Mouse (Mus musculus) CH12.LX (cell line): ENCODE data around the gene Olfr721-ps1. TPM values are rescaled to one million over a fixed set of nuclear protein-coding genes. Genes with fewer than 3 reads are reported as not detected.

ENCODE experiments used
- DNase-seq: peaks from one replicate; pipeline ENCODE4 v3.0.0-alpha.2; 2013; ENCODE audit errors: extremely low read depth
- H3K27ac ChIP-seq: 2 replicates; pipeline ENCODE4 v1.5.1; 2012; ENCODE audit warnings: low read depth, mild to moderate bottlenecking, control low read depth, moderate library complexity; ENCODE audit not compliant: insufficient read depth
- H3K27me3 ChIP-seq: replicated peaks from 2 replicates; pipeline ENCODE3; 2012; ENCODE audit warnings: inconsistent platforms
- H3K36me3 ChIP-seq, 2 experiments: replicated peaks in 1 of 2; 2 replicates each; pipeline versions ENCODE3 to v1.6.1; 2012; ENCODE audit warnings: inconsistent platforms in 1 of 2, low read length in 1 of 2, mild to moderate bottlenecking in 1 of 2, mixed read lengths in 1 of 2, moderate library complexity in 1 of 2; ENCODE audit not compliant: control insufficient read depth in 1 of 2, insufficient read depth in 1 of 2
- H3K4me1 ChIP-seq, 2 experiments: 2 replicates each; pipeline ENCODE4 v1.6.1; 2012; ENCODE audit warnings: inconsistent platforms in 1 of 2, moderate library complexity in 1 of 2; ENCODE audit not compliant: insufficient read depth in 2 of 2, control insufficient read depth in 1 of 2
- H3K4me2 ChIP-seq: 2 replicates; pipeline ENCODE4 v1.6.1; 2012; ENCODE audit warnings: low read depth, mild to moderate bottlenecking, control low read depth; ENCODE audit not compliant: poor library complexity, insufficient read depth, severe bottlenecking
- H3K4me3 ChIP-seq, 3 experiments: fragments of 150-350 bp in 1 of 3; sonication (generic) in 1 of 3; replicated peaks in 1 of 3; 2 replicates each; pipeline versions ENCODE3 to v1.5.1; 2011 to 2012; ENCODE audit warnings: low read depth in 2 of 3, low read length in 2 of 3, mild to moderate bottlenecking in 2 of 3, moderate library complexity in 2 of 3, control low read depth in 1 of 3, improper control_type of control experiment in 1 of 3, inconsistent platforms in 1 of 3, mixed read lengths in 1 of 3; ENCODE audit not compliant: poor library complexity in 1 of 3
- H3K79me2 ChIP-seq: replicated peaks from 2 replicates; pipeline ENCODE4 v1.6.1; 2012; ENCODE audit warnings: mild to moderate bottlenecking, moderate library complexity; ENCODE audit not compliant: control insufficient read depth, poor library complexity, insufficient read depth, severe bottlenecking; ENCODE audit errors: extremely low read depth
- H3K9ac ChIP-seq: 2 replicates; pipeline ENCODE4 v1.6.1; 2012; ENCODE audit warnings: low read depth, mild to moderate bottlenecking, control low read depth, moderate library complexity; ENCODE audit not compliant: insufficient read depth
- H3K9me3 ChIP-seq: replicated peaks from 2 replicates; pipeline ENCODE3; 2012; ENCODE audit warnings: low read length, inconsistent platforms, mixed read lengths
- CHD1 ChIP-seq: IDR thresholded peaks from 2 replicates; pipeline ENCODE4 v1.6.1; 2012; ENCODE audit warnings: low read depth, low read length, improper control_type of control experiment, inconsistent platforms
- CTCF ChIP-seq, 2 experiments: IDR thresholded peaks in 1 of 2; conservative IDR thresholded peaks in 1 of 2; 2 replicates each; pipeline ENCODE4 v1.5.1; 2011 to 2012; ENCODE audit warnings: low read depth in 2 of 2, low read length in 2 of 2, improper control_type of control experiment in 1 of 2, inconsistent platforms in 1 of 2, mild to moderate bottlenecking in 1 of 2, moderate library complexity in 1 of 2
- E2F4 ChIP-seq: IDR thresholded peaks from 2 replicates; pipeline ENCODE4 v1.6.1; 2011; ENCODE audit warnings: low read depth, low read length, improper control_type of control experiment; ENCODE audit not compliant: insufficient replicate concordance
- ELF1 ChIP-seq: IDR thresholded peaks from 2 replicates; pipeline ENCODE4 v1.6.1; 2014; ENCODE audit warnings: low read depth, mild to moderate bottlenecking, inconsistent platforms, low read length, improper control_type of control experiment
- ETS1 ChIP-seq: conservative IDR thresholded peaks from 2 replicates; pipeline ENCODE4 v1.6.1; 2012; ENCODE audit warnings: low read depth, mild to moderate bottlenecking, inconsistent platforms, low read length, improper control_type of control experiment, moderate library complexity
- HCFC1 ChIP-seq: IDR thresholded peaks from 2 replicates; pipeline ENCODE4 v1.6.1; 2012; ENCODE audit warnings: low read depth, mild to moderate bottlenecking, inconsistent platforms, low read length, improper control_type of control experiment
- JUN ChIP-seq: IDR thresholded peaks from 2 replicates; pipeline ENCODE4 v1.6.1; 2011; ENCODE audit warnings: low read depth, mild to moderate bottlenecking, low read length, improper control_type of control experiment, moderate library complexity; ENCODE audit not compliant: insufficient read depth
- MAZ ChIP-seq: IDR thresholded peaks from 2 replicates; pipeline ENCODE4 v1.6.1; 2012; ENCODE audit warnings: low read depth, mild to moderate bottlenecking, inconsistent platforms, low read length, improper control_type of control experiment, moderate library complexity
- MEF2A ChIP-seq: IDR thresholded peaks from 2 replicates; pipeline ENCODE4 v1.6.1; 2014; ENCODE audit warnings: low read depth, mild to moderate bottlenecking, inconsistent platforms, low read length, improper control_type of control experiment, borderline replicate concordance
- MXI1 ChIP-seq: IDR thresholded peaks from 2 replicates; pipeline ENCODE4 v1.6.1; 2011; ENCODE audit warnings: mild to moderate bottlenecking, low read depth, low read length, improper control_type of control experiment
- NELFE ChIP-seq: IDR thresholded peaks from 2 replicates; pipeline ENCODE4 v1.6.1; 2011; ENCODE audit warnings: low read depth, low read length, improper control_type of control experiment
- NRF1 ChIP-seq: IDR thresholded peaks from 2 replicates; pipeline ENCODE4 v1.6.1; 2014; ENCODE audit warnings: low read depth, mild to moderate bottlenecking, inconsistent platforms, low read length, improper control_type of control experiment, moderate library complexity
- POLR2A ChIP-seq: IDR thresholded peaks from 2 replicates; pipeline ENCODE4 v1.6.1; 2011; ENCODE audit warnings: low read depth, mild to moderate bottlenecking, improper control_type of control experiment, low read length
- POLR2AphosphoS2 ChIP-seq: IDR thresholded peaks from 2 replicates; pipeline ENCODE4 v1.6.1; 2011; ENCODE audit warnings: low read depth, low read length, improper control_type of control experiment
- RAD21 ChIP-seq: IDR thresholded peaks from 2 replicates; pipeline ENCODE4 v1.6.1; 2011; ENCODE audit warnings: low read depth, mild to moderate bottlenecking, low read length, improper control_type of control experiment, moderate library complexity
- RCOR1 ChIP-seq: conservative IDR thresholded peaks from 2 replicates; pipeline ENCODE4 v1.6.1; 2012; ENCODE audit warnings: low read depth, mild to moderate bottlenecking, inconsistent platforms, low read length, improper control_type of control experiment
- SIN3A ChIP-seq: IDR thresholded peaks from 2 replicates; pipeline ENCODE4 v1.6.1; 2012; ENCODE audit warnings: low read length, improper control_type of control experiment, inconsistent platforms
- ZC3H11A ChIP-seq: IDR thresholded peaks from 2 replicates; pipeline ENCODE4 v1.6.1; 2012; ENCODE audit warnings: low read depth, mild to moderate bottlenecking, inconsistent platforms, low read length, improper control_type of control experiment
- ZKSCAN1 ChIP-seq: IDR thresholded peaks from 2 replicates; pipeline ENCODE4 v1.6.1; 2012; ENCODE audit warnings: low read depth, inconsistent platforms, low read length, improper control_type of control experiment, borderline replicate concordance
- ZMIZ1 ChIP-seq: IDR thresholded peaks from 2 replicates; pipeline ENCODE4 v1.6.1; 2012; ENCODE audit warnings: low read depth, mild to moderate bottlenecking, inconsistent platforms, low read length, improper control_type of control experiment
- dilution Hi-C: fragments of 300-500 bp; cut with MboI; formaldehyde crosslinking; loops from 2 replicates; pipeline ENCODE4 v1.14.3; 2020; ENCODE audit warnings: low sequenced_read_pairs; ENCODE audit not compliant: extremely low pct_unique_long_range_greater_than_20kb, extremely low pct_ligation_motif_present
- in situ Hi-C: fragments of 300-500 bp; cut with MboI; formaldehyde crosslinking; loops from 3 replicates; pipeline ENCODE4 v1.14.3; 2019; ENCODE audit warnings: low sequenced_read_pairs, low pct_ligation_motif_present, low pct_unique_long_range_greater_than_20kb, mixed read lengths
- polyA plus RNA-seq: library from polyadenylated mRNA; unstranded; fragments of >175 nt; gene quantifications from 2 replicates; pipeline ENCODE4 v1.2.1, GENCODE M21; 2012; ENCODE audit warnings: low read depth; ENCODE audit not compliant: insufficient read length
- total RNA-seq, 2 experiments: library from RNA; depleted of rRNA; stranded (reverse); fragments of 300-350 nt in 1 of 2; fragments of >200 nt in 1 of 2; gene quantifications; 2 replicates each; pipeline ENCODE4 v1.2.3; 2012 to 2014

Gene Olfr721-ps1
- total and polyA plus RNA-seq, 3 experiments: not detected

- in situ Hi-C loops: no loop called here
- Histone ChIP-seq H3K9ac (no peak overlapping the region), H3K79me2 (no peaks in the 10 kb centered on the region), H3K4me3 (no peak overlapping the region), H3K36me3 (peaks cover 0 to 10% of the 10 kb centered on the region in 2 experiments), H3K9me3 (peaks cover 63% of the 10 kb centered on the region), H3K4me2 (no peak overlapping the region), H3K27ac (no peak overlapping the region), H3K27me3 (no peaks in the 10 kb centered on the region), H3K4me1 (no peaks in the 10 kb centered on the region)
- no peak for TF ChIP-seq RCOR1
- no peak for TF ChIP-seq NELFE
- TF ChIP-seq NRF1: no peak
- no peak for TF ChIP-seq CHD1
- TF ChIP-seq ZMIZ1: no peak
- no peak for TF ChIP-seq ELF1
- TF ChIP-seq MEF2A: no peak
- TF ChIP-seq MXI1: no peak
- TF ChIP-seq ZKSCAN1: no peak
- TF ChIP-seq ZC3H11A: no peak
- no peak for TF ChIP-seq E2F4
- TF ChIP-seq POLR2A: no peak
- no peak for TF ChIP-seq CTCF (conservative IDR thresholded peaks at IDR 0.05 in 1 of 2, IDR thresholded peaks at IDR 0.05 in 1 of 2; ENCODE audit: low read depth in 2 of 2, low read length in 2 of 2)
- TF ChIP-seq POLR2AphosphoS2: no peak
- TF ChIP-seq RAD21: no peak
- TF ChIP-seq HCFC1: no peak
- no peak for TF ChIP-seq JUN
- TF ChIP-seq SIN3A: no peak
- TF ChIP-seq ETS1: no peak
- TF ChIP-seq MAZ: no peak
- dilution Hi-C loops: no loop called here
- DNase-seq: peak; percentile 18
Measured at GRCm38 (mm10) chr14:14353740-14354510, 47.2 kb upstream of the Olfr721-ps1 start.
